Mouse (Mus musculus) olfactory bulb, adult 2 months (tissue): Measurements from ENCODE around the gene Kcnab1. TPM values are rescaled to one million over a fixed set of nuclear protein-coding genes. Genes with fewer than 3 reads are reported as not detected.

Experiments
- H3K27ac ChIP-seq: fragments of 200-500 bp; 2 replicates; pipeline ENCODE4 v1.5.1; 2012; ENCODE audit warnings: low read depth, low read length; ENCODE audit not compliant: insufficient read depth
- H3K4me1 ChIP-seq: fragments of 200-500 bp; 2 replicates; pipeline ENCODE4 v1.6.1; 2012; ENCODE audit warnings: low read length; ENCODE audit not compliant: control insufficient read depth, insufficient read depth
- H3K4me3 ChIP-seq: fragments of 200-500 bp; 2 replicates; pipeline ENCODE4 v1.5.1; 2012; ENCODE audit warnings: mild to moderate bottlenecking, low read depth, low read length, moderate library complexity; ENCODE audit not compliant: insufficient read depth
- CTCF ChIP-seq: fragments of 200-500 bp; IDR thresholded peaks from 2 replicates; pipeline ENCODE4 v1.5.1; 2012; ENCODE audit warnings: low read depth, mild to moderate bottlenecking, low read length, moderate library complexity; ENCODE audit not compliant: insufficient read depth
- POLR2A ChIP-seq: fragments of 200-500 bp; IDR thresholded peaks from 2 replicates; pipeline ENCODE4 v1.6.1; 2012; ENCODE audit warnings: mild to moderate bottlenecking, low read depth, low read length, moderate library complexity; ENCODE audit not compliant: insufficient read depth
- WGBS: fragments of 180-500 bp; shearing (Covaris S2); methylation state at CpG from one replicate; pipeline ENCODE4 v1.1.7; 2018; 5-methylcytosine and 5-hydroxymethylcytosine counted together
- polyA plus RNA-seq: library from polyadenylated mRNA; stranded (reverse); fragments of >200 nt; gene quantifications from 2 replicates; pipeline ENCODE4 v1.2.4, GENCODE M21; 2012; ENCODE audit warnings: low replicate concordance; ENCODE audit not compliant: missing spikeins, insufficient read depth, insufficient read length

Kcnab1 gene
- polyA plus RNA-seq, 1 experiment = not detected

- Histone ChIP-seq H3K27ac (no peak overlapping the region), H3K4me3 (no peak overlapping the region), H3K4me1 (peaks cover 7% of the 10 kb centered on the region)
- 75% methylated on average over 10 of the region's 10 CpGs for WGBS
- TF ChIP-seq POLR2A (no peak), CTCF (no peak)
These were observed 244.3 kb downstream of the Kcnab1 start for GRCm38 (mm10) chr3:65353263-65354037.

GRCm38 (mm10) chr3:65355479-65355878, 246.3 kb downstream of the Kcnab1 start:
- Histone ChIP-seq H3K4me1 (peaks cover 7% of the 10 kb centered on the region), H3K27ac (no peak overlapping the region), H3K4me3 (no peak overlapping the region)
- no peak for TF ChIP-seq POLR2A
- no peak for TF ChIP-seq CTCF
- 80% methylated on average over 6 of the region's 6 CpGs for WGBS

GRCm38 (mm10) chr3:65358275-65358674, 249.1 kb downstream of the Kcnab1 start:
- Histone ChIP-seq H3K4me1 (peaks cover 3% of the 10 kb centered on the region; the same call in 1 of the 2 replicates), H3K4me3 (no peak overlapping the region), H3K27ac (no peak overlapping the region)
- TF ChIP-seq CTCF (no peak), POLR2A (no peak)
- 62% methylated on average over 2 of the region's 2 CpGs for WGBS

GRCm38 (mm10) chr3:65358841-65359240, 249.7 kb downstream of the Kcnab1 start:
- WGBS = 78% methylated on average over 2 of the region's 2 CpGs
- no peak overlapping the region for H3K27ac ChIP-seq

GRCm38 (mm10) chr3:65360163-65360969, 251.2 kb downstream of the Kcnab1 start:
- Histone ChIP-seq H3K4me1 (peaks cover 3% of the 10 kb centered on the region; the same call in 1 of the 2 replicates), H3K4me3 (no peak overlapping the region), H3K27ac (no peak overlapping the region)
- no peak for TF ChIP-seq POLR2A
- no peak for TF ChIP-seq CTCF
- 77% methylated on average over 8 of the region's 8 CpGs for WGBS

More at GRCm38 (mm10) chr3:65358841-65359240, 249.7 kb downstream of the Kcnab1 start:
- Histone ChIP-seq H3K4me1 (peaks cover 3% of the 10 kb centered on the region; the same call in 1 of the 2 replicates), H3K4me3 (no peak overlapping the region)
- TF ChIP-seq POLR2A (no peak), CTCF (no peak)

- Histone ChIP-seq H3K4me1 (no peaks in the 10 kb centered on the region; the same call in 1 of the 2 replicates), H3K4me3 (no peak overlapping the region), H3K27ac (no peak overlapping the region)
- WGBS = 68% methylated on average over 1 of the region's 1 CpGs
- TF ChIP-seq CTCF = no peak
- TF ChIP-seq POLR2A = no peak
These were observed 254.3 kb downstream of the Kcnab1 start for GRCm38 (mm10) chr3:65363438-65363837.

- no peaks in the 10 kb centered on the region; the same call in 1 of the 2 replicates for H3K4me1 ChIP-seq
- no peak overlapping the region for H3K27ac ChIP-seq
- WGBS = 86% methylated on average over 6 of the region's 6 CpGs
- H3K4me3 ChIP-seq = no peak overlapping the region
- TF ChIP-seq CTCF (no peak), POLR2A (no peak)
These were observed 256.0 kb downstream of the Kcnab1 start for GRCm38 (mm10) chr3:65365184-65365583.

- no peak overlapping the region for H3K27ac ChIP-seq
- 96% methylated on average over 10 of the region's 10 CpGs for WGBS
- H3K4me1 ChIP-seq = no peaks in the 10 kb centered on the region; the same call in 1 of the 2 replicates
- H3K4me3 ChIP-seq = no peak overlapping the region
- no peak for TF ChIP-seq CTCF
These were observed 256.9 kb downstream of the Kcnab1 start for GRCm38 (mm10) chr3:65365921-65366710.

GRCm38 (mm10) chr3:65367944-65368343, 258.8 kb downstream of the Kcnab1 start:
- 79% methylated on average over 4 of the region's 4 CpGs for WGBS
- no peak overlapping the region for H3K4me3 ChIP-seq
- H3K4me1 ChIP-seq = no peaks in the 10 kb centered on the region; the same call in 1 of the 2 replicates
- H3K27ac ChIP-seq = no peak overlapping the region
- no peak for TF ChIP-seq CTCF
- no peak for TF ChIP-seq POLR2A
